Comparison of ENCODE assay signal across 18 mouse cellular contexts in genomic region chrX:153735697-153736096, GRCm38 (mm10). TPM values are rescaled to one million over a fixed set of nuclear protein-coding genes. Genes with fewer than 3 reads are reported as not detected.
DNase-seq lines count a peak whose midpoint lies in the region; ATAC-seq lines count a peak whose summit lies in the region.
"Had no signal": no experiment of that assay in that cellular context is flagged by ENCODE, and none has a peak within 500 bp of the region (broad histone marks: within the 10 kb centered on the region; RNA-seq: fewer than 3 reads in every experiment).

No protein-coding gene starts in this region.

- 71% methylated on average over 4 of the region's 4 CpGs for WGBS in forebrain, embryonic 14.5 days
- 92% methylated on average over 4 of the region's 4 CpGs for WGBS in forebrain, embryonic 11.5 days
- WGBS in kidney, embryonic 16.5 days: 70% methylated on average over 4 of the region's 4 CpGs

- H3K4me2 ChIP-seq in forebrain, embryonic 14.5 days (ENCODE audit: low read length): no peak overlapping the region
- no peak overlapping the region for H3K4me2 ChIP-seq in forebrain, embryonic 11.5 days (ENCODE audit: low read depth, low read length, severe bottlenecking)
- H3K4me2 ChIP-seq in kidney, embryonic 16.5 days (replicated peaks; ENCODE audit: low read depth, low read length): no peak overlapping the region
- H3K4me2 ChIP-seq: embryonic facial prominence, embryonic 15.5 days; heart, embryonic 13.5 days; liver, embryonic 12.5 days had no signal

- peak; percentile 19 for DNase-seq in forebrain, embryonic 14.5 days (ENCODE audit: low spot score)
- no peak for DNase-seq in forebrain, embryonic 11.5 days (ENCODE audit: low spot score)
- DNase-seq in kidney, adult 9 months: peak; percentile 17
- DNase-seq in brain, adult 2 months (ENCODE audit: low read depth, low spot score): peak; percentile 65
- peak; percentile 12 to 39 for DNase-seq in kidney, postnatal 25 days
- no peak for DNase-seq in urinary bladder, postnatal 36 days (ENCODE audit: low spot score in 2 of 2)
- DNase-seq: B cell, adult 2 months; cerebellum, adult 8-10 months; heart, postnatal 4 days; retina, postnatal 1 day; thymus, postnatal 36 days had no signal

- H3K9ac ChIP-seq in forebrain, embryonic 14.5 days (ENCODE audit: low read length): no peak overlapping the region
- no peak overlapping the region for H3K9ac ChIP-seq in forebrain, embryonic 11.5 days (ENCODE audit: low read length)
- no peak overlapping the region for H3K9ac ChIP-seq in kidney, embryonic 16.5 days (replicated peaks; ENCODE audit: low read length)
- H3K9ac ChIP-seq: embryonic facial prominence, embryonic 15.5 days; heart, embryonic 13.5 days; liver, embryonic 12.5 days had no signal

- no peaks in the 10 kb centered on the region for H3K9me3 ChIP-seq in forebrain, embryonic 14.5 days (replicated peaks; ENCODE audit: control insufficient read depth, low read length)
- H3K9me3 ChIP-seq in forebrain, embryonic 11.5 days (ENCODE audit: control insufficient read depth, low read length): no peaks in the 10 kb centered on the region
- H3K9me3 ChIP-seq in kidney, embryonic 16.5 days (ENCODE audit: low read length): no peaks in the 10 kb centered on the region
- H3K9me3 ChIP-seq: embryonic facial prominence, embryonic 15.5 days; forebrain, embryonic 10.5 days; heart, embryonic 13.5 days; liver, embryonic 12.5 days had no signal

- H3K27me3 ChIP-seq in forebrain, embryonic 14.5 days (replicated peaks; ENCODE audit: control insufficient read depth, insufficient read depth, low read length): no peaks in the 10 kb centered on the region
- H3K27me3 ChIP-seq in forebrain, embryonic 11.5 days (ENCODE audit: control insufficient read depth, insufficient read depth, low read length): no peaks in the 10 kb centered on the region
- no peaks in the 10 kb centered on the region for H3K27me3 ChIP-seq in kidney, embryonic 16.5 days (ENCODE audit: insufficient read depth, low read length)
- H3K27me3 ChIP-seq: embryonic facial prominence, embryonic 15.5 days; heart, embryonic 13.5 days; liver, embryonic 12.5 days had no signal

- no peak overlapping the region for H3K27ac ChIP-seq in forebrain, embryonic 14.5 days (ENCODE audit: low read depth, low read length)
- H3K27ac ChIP-seq in forebrain, embryonic 11.5 days (ENCODE audit: low read depth, low read length): no peak overlapping the region
- H3K27ac ChIP-seq in kidney, embryonic 16.5 days (ENCODE audit: low read length): no peak overlapping the region
- H3K27ac ChIP-seq: embryonic facial prominence, embryonic 15.5 days; forebrain, embryonic 10.5 days; heart, embryonic 13.5 days; layer of hippocampus, adult 2 months; liver, embryonic 12.5 days had no signal

- 0 out of 2 replicates have a peak, but pooled peaks cover 5% of the 10 kb centered on the region for H3K36me3 ChIP-seq in forebrain, embryonic 14.5 days (ENCODE audit: control insufficient read depth, insufficient read depth, low read length)
- H3K36me3 ChIP-seq in forebrain, embryonic 11.5 days (ENCODE audit: control insufficient read depth, insufficient read depth, low read length): no peaks in the 10 kb centered on the region
- peaks cover 8% of the 10 kb centered on the region; the same call in 1 of the 2 replicates for H3K36me3 ChIP-seq in kidney, embryonic 16.5 days (ENCODE audit: insufficient read depth, low read length)

- no peak for ATAC-seq in forebrain, embryonic 14.5 days
- no peak for ATAC-seq in forebrain, embryonic 11.5 days (replicated peaks; ENCODE audit: low FRiP score)
- ATAC-seq in kidney, embryonic 16.5 days (ENCODE audit: low FRiP score, low TSS enrichment): no peak
- ATAC-seq: liver, embryonic 12.5 days; midbrain, embryonic 16.5 days had no signal

- H3K4me3 ChIP-seq in forebrain, embryonic 14.5 days (ENCODE audit: low read depth, low read length): no peak overlapping the region
- no peak overlapping the region for H3K4me3 ChIP-seq in forebrain, embryonic 11.5 days (ENCODE audit: low read depth, low read length)
- no peak overlapping the region for H3K4me3 ChIP-seq in kidney, embryonic 16.5 days (ENCODE audit: low read length)
- H3K4me3 ChIP-seq: embryonic facial prominence, embryonic 15.5 days; forebrain, embryonic 10.5 days; heart, embryonic 13.5 days; layer of hippocampus, adult 2 months; liver, embryonic 12.5 days had no signal

- H3K4me1 ChIP-seq in forebrain, embryonic 14.5 days (ENCODE audit: control insufficient read depth, insufficient read depth, low read length): no peaks in the 10 kb centered on the region
- H3K4me1 ChIP-seq in forebrain, embryonic 11.5 days (replicated peaks; ENCODE audit: control insufficient read depth, insufficient read depth, low read length): no peaks in the 10 kb centered on the region
- no peaks in the 10 kb centered on the region for H3K4me1 ChIP-seq in kidney, embryonic 16.5 days (ENCODE audit: insufficient read depth, low read length)
- H3K4me1 ChIP-seq: embryonic facial prominence, embryonic 15.5 days; forebrain, embryonic 10.5 days; heart, embryonic 13.5 days; liver, embryonic 12.5 days had no signal

RNA-seq across cellular contexts. Expression of gene Nbdy, which starts 12.3 kb away (rescaled TPM):
- 118 and 127 TPM in 2 replicates for polyA plus RNA-seq in forebrain, embryonic 14.5 days (2014; fragmentation: Nextera tagmentation; extraction: Ambion mirVana)
- polyA plus RNA-seq in forebrain, embryonic 11.5 days (2014; fragmentation: Nextera tagmentation; extraction: Ambion mirVana): 69.7 and 79.3 TPM in 2 replicates
- 98.9 and 99.4 TPM in 2 replicates for polyA plus RNA-seq in kidney, embryonic 16.5 days (2015; fragmentation: Nextera tagmentation; extraction: Ambion mirVana)

RNA-seq across cellular contexts. Expression of gene Kctd12b, which starts 39.5 kb away (rescaled TPM):
- polyA plus RNA-seq in forebrain, embryonic 14.5 days (2014; fragmentation: Nextera tagmentation; extraction: Ambion mirVana): 2.1 and 2.5 TPM in 2 replicates
- polyA plus RNA-seq in forebrain, embryonic 11.5 days (2014; fragmentation: Nextera tagmentation; extraction: Ambion mirVana): 2.5 and 2.6 TPM in 2 replicates
- polyA plus RNA-seq in kidney, embryonic 16.5 days (2015; fragmentation: Nextera tagmentation; extraction: Ambion mirVana): 10.8 and 11.0 TPM in 2 replicates

Comparison
In these comparisons a context has a peak if more than half of its experiments do, and no peak if none do; other contexts are left out.
1. DNase-seq: peak in forebrain, embryonic 14.5 days (single experiment), kidney, adult 9 months (single experiment), brain, adult 2 months (single experiment) and kidney, postnatal 25 days (2 of 2); none in forebrain, embryonic 11.5 days (single experiment) and urinary bladder, postnatal 36 days (0 of 2).